Mouse (Mus musculus): ENCODE measurements around the gene Tfip11. TPM values are rescaled to one million over a fixed set of nuclear protein-coding genes. Genes with fewer than 3 reads are reported as not detected.

The Tfip11 gene
- 16.1 TPM for polyA plus RNA-seq (2014; fragmentation: Illumina TruSeq; extraction: RNeasy Lipid Tissue Mini Kit (QIAGEN cat#74804); ENCODE audit: low read depth, low replicate concordance)

DNA sequence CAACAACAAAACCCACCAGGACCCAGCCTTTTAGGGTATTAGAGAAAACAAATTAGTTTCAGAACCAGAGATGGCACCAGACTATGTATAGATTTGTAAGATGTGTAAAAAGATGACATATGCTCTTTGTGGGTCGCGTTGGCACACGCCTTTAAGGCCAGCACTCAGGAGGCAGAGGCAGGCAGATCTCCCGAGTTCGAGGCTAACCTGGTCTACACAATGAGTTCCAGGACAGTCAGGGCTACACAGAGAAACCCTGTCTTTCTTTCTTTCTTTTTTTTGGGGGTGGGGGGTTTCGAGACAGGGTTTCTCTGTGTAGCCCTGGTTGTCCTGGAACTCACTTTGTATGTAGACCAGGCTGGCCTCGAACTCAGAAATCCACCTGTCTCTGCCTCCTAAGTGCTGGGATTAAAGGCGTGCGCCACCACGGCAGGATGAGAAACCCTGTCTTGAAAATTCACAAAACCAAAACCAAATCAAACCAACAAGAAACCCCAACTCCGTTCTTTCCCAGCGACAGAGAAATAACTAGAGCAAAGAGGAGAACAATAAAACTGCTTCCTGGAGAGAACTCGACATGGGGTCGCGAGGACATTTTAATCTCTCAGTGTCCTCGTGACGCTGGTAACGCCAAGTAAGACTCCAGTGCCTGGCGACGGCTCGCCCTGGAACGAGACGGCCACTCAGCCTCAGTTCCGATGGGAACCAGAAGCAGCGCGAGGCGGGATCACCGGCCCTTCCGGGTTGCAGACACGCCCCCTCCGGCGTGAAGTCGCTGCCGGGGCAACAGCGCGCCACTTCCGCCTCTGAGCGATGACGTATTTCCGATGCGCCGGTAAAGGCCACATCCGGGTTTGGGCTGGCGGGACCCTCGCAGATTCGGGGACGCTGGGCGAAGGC is at the start of gene Tfip11:
Gene Tfip11 (plus strand): TSS at position 813 of the 900 bp plus-strand sequence.

DNA sequence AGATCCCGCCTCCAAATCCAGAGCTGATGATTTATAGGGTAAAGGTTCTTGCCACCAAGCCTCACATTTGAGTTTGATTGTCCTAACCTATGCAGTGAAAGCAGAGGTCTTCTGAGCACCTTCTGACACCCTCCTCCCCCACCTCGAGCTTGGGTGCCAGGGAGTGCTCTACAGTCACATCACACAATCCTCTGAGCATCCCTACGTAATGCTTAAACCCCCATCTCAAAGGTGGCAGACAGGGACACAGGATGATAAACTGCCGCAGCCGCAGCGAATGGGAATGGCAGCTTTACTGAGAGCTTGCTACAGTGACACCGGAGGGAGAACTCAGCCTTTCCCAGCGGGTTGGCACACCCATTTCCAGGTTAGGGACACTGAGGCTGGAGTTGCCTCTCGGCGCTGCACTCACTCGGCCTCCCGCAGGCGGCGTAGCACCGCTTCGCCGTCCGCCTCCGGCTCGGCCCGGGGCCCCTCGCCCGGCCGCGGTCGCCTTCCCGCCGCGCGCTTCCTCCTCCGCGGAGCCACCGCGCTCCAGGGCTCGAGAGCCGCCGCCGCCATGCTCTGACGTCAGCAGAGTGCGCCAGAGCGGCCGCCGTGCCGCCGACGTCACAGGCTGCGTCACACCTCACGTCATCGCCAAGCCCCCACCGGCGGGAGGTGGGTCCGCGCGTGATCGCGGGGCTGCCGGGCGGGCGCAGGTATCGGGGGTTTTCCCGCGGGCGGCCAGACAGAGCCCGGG is 16.5 kb downstream of the Tfip11 start, which contains the start of the genes Srrd and Hps4:
Gene Srrd (minus strand): TSS at position 578 of the 742 bp plus-strand sequence.
Gene Hps4 (plus strand): TSS at position 621 of the 742 bp plus-strand sequence.

DNA sequence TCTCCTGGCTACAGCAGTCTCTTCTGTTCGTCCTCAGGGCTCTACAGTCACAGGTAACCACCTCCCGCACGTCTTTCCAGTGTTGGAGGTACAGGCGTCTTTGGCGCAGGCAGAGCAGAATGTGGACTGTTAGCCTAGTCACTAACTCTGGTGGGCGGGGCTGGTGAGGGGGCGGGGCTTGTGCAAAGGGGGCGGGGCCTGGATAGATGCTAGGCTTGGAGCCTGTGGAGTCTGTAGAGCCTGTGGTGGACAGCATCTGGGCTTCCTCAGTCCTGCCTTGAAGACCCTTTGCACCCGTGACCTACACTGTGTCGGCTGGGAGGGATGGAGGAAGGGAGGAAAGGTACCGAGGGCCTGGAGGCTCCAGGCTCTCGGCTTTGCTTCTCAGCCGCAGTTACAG is 29.8 kb downstream of the Tfip11 start, which contains the start of gene Gm6583:
Gene Gm6583 (minus strand): TSS at position 124 of the 400 bp plus-strand sequence.

Other genes starting within 250 kb of the Tfip11 start
- gene Cryba4, start 73.8 kb upstream of the Tfip11 start, polyA plus RNA-seq (2014; fragmentation: Illumina TruSeq; extraction: RNeasy Lipid Tissue Mini Kit (QIAGEN cat#74804); ENCODE audit: low read depth, low replicate concordance): not detected
- gene Crybb1, start 70.5 kb upstream of the Tfip11 start, polyA plus RNA-seq (2014; fragmentation: Illumina TruSeq; extraction: RNeasy Lipid Tissue Mini Kit (QIAGEN cat#74804); ENCODE audit: low read depth, low replicate concordance): not detected
- gene Tpst2, start 49.7 kb upstream of the Tfip11 start, polyA plus RNA-seq (2014; fragmentation: Illumina TruSeq; extraction: RNeasy Lipid Tissue Mini Kit (QIAGEN cat#74804); ENCODE audit: low read depth, low replicate concordance): 1.6 TPM
- gene Srrd, start 16.7 kb downstream of the Tfip11 start, polyA plus RNA-seq (2014; fragmentation: Illumina TruSeq; extraction: RNeasy Lipid Tissue Mini Kit (QIAGEN cat#74804); ENCODE audit: low read depth, low replicate concordance): 5.8 TPM
- gene Hps4, start 16.7 kb downstream of the Tfip11 start, polyA plus RNA-seq (2014; fragmentation: Illumina TruSeq; extraction: RNeasy Lipid Tissue Mini Kit (QIAGEN cat#74804); ENCODE audit: low read depth, low replicate concordance): 71.4 TPM
- 1.6 TPM for gene Gm6583, start 29.7 kb downstream of the Tfip11 start, polyA plus RNA-seq (2014; fragmentation: Illumina TruSeq; extraction: RNeasy Lipid Tissue Mini Kit (QIAGEN cat#74804); ENCODE audit: low read depth, low replicate concordance)
- not detected for gene Asphd2, start 68.5 kb downstream of the Tfip11 start, polyA plus RNA-seq (2014; fragmentation: Illumina TruSeq; extraction: RNeasy Lipid Tissue Mini Kit (QIAGEN cat#74804); ENCODE audit: low read depth, low replicate concordance)
- 13.0 TPM for gene Gm6588, start 123.1 kb downstream of the Tfip11 start, polyA plus RNA-seq (2014; fragmentation: Illumina TruSeq; extraction: RNeasy Lipid Tissue Mini Kit (QIAGEN cat#74804); ENCODE audit: low read depth, low replicate concordance)

All from testis, adult 10 weeks (tissue).